Comparison of ENCODE assay signal across 20 mouse cellular contexts in genomic region chr9:114760353-114760752, GRCm38 (mm10). TPM values are rescaled to one million over a fixed set of nuclear protein-coding genes. Genes with fewer than 3 reads are reported as not detected.
A peak's percentile ranks its signal among the peaks of the same experiment; 100 is the strongest.
DNase-seq lines count a peak whose midpoint lies in the region; ATAC-seq and TF ChIP-seq lines count a peak whose summit lies in the region.
"Had no signal": no experiment of that assay in that cellular context is flagged by ENCODE, and none has a peak within 500 bp of the region (broad histone marks: within the 10 kb centered on the region; RNA-seq: fewer than 3 reads in every experiment).

No protein-coding gene starts in this region.

- H3K9ac ChIP-seq in heart, embryonic 13.5 days, result no peak overlapping the region
- H3K9ac ChIP-seq in heart, embryonic 12.5 days, result no peak overlapping the region
- H3K9ac ChIP-seq: forebrain, embryonic 13.5 days; heart, embryonic 15.5 days; hindbrain, embryonic 14.5 days had no signal

- no peak for TF ChIP-seq CTCF in spleen, adult 2 months (IDR thresholded peaks at IDR 0.05; ENCODE audit: extremely low read depth, insufficient read depth, insufficient read length, insufficient replicate concordance)

- H3K4me3 ChIP-seq in heart, embryonic 13.5 days, result no peak overlapping the region
- H3K4me3 ChIP-seq in heart, embryonic 12.5 days, result no peak overlapping the region
- H3K4me3 ChIP-seq in spleen, adult 2 months (ENCODE audit: extremely low read depth, insufficient read depth, insufficient read length), result no peak overlapping the region
- H3K4me3 ChIP-seq: embryonic facial prominence, embryonic 10.5 days; forebrain, embryonic 13.5 days; gastrocnemius, adult 2 months; heart, embryonic 15.5 days had no signal

- WGBS in heart, embryonic 13.5 days, result 84% methylated on average over 5 of the region's 5 CpGs
- WGBS in heart, embryonic 12.5 days, result 67% methylated on average over 5 of the region's 5 CpGs
- WGBS in spleen, adult 2 months, result 42% methylated on average over 5 of the region's 5 CpGs

- H3K4me1 ChIP-seq in heart, embryonic 13.5 days, result no peaks in the 10 kb centered on the region
- no peaks in the 10 kb centered on the region for H3K4me1 ChIP-seq in heart, embryonic 12.5 days (replicated peaks)
- peaks cover 13% of the 10 kb centered on the region; the same call in 1 of the 2 replicates for H3K4me1 ChIP-seq in spleen, adult 2 months (ENCODE audit: control insufficient read depth, insufficient read depth, insufficient read length)
- H3K4me1 ChIP-seq: heart, embryonic 15.5 days had no signal

- H3K36me3 ChIP-seq in heart, embryonic 13.5 days, result peaks cover 80% of the 10 kb centered on the region
- H3K36me3 ChIP-seq in heart, embryonic 12.5 days, result peaks cover 72% of the 10 kb centered on the region
- peaks cover 31% of the 10 kb centered on the region for H3K36me3 ChIP-seq in spleen, adult 2 months (ENCODE audit: control insufficient read depth, insufficient read depth, low read length)

- H3K4me2 ChIP-seq in heart, embryonic 13.5 days, result no peak overlapping the region
- no peak overlapping the region for H3K4me2 ChIP-seq in heart, embryonic 12.5 days
- H3K4me2 ChIP-seq: forebrain, embryonic 13.5 days; heart, embryonic 15.5 days; hindbrain, embryonic 14.5 days had no signal

- TF ChIP-seq POLR2A in spleen, adult 2 months (IDR thresholded peaks at IDR 0.05; ENCODE audit: low read depth, low read length), result no peak

- no peaks in the 10 kb centered on the region for H3K27me3 ChIP-seq in heart, embryonic 13.5 days (replicated peaks)
- H3K27me3 ChIP-seq in heart, embryonic 12.5 days (replicated peaks), result no peaks in the 10 kb centered on the region
- H3K27me3 ChIP-seq in spleen, adult 2 months (ENCODE audit: control insufficient read depth, insufficient read depth, low read length), result no peaks in the 10 kb centered on the region
- H3K27me3 ChIP-seq: forebrain, embryonic 13.5 days; heart, embryonic 15.5 days had no signal

- no peak overlapping the region for H3K27ac ChIP-seq in heart, embryonic 13.5 days (replicated peaks)
- no peak overlapping the region for H3K27ac ChIP-seq in heart, embryonic 12.5 days (ENCODE audit: poor library complexity, severe bottlenecking)
- peak overlapping the region; percentile 56; the same call in 1 of the 2 replicates for H3K27ac ChIP-seq in spleen, adult 2 months (ENCODE audit: insufficient read depth, low read length)
- H3K27ac ChIP-seq: embryonic facial prominence, embryonic 10.5 days; forebrain, embryonic 13.5 days; gastrocnemius, adult 2 months; heart, embryonic 15.5 days; hindbrain, embryonic 14.5 days had no signal

- peak in 1 of 2 experiments; percentile 35 for DNase-seq in spleen, adult 2 months (ENCODE audit: low read depth in 1 of 2, low spot score in 2 of 2)
- no peak for DNase-seq in spleen, postnatal 4 days (ENCODE audit: low spot score in 2 of 2)
- peak; percentile 72 for DNase-seq in induced T-regulatory cell, adult 2 months (ENCODE audit: low read depth)
- no peak for DNase-seq in cerebellum, postnatal 4 days (ENCODE audit: low spot score in 2 of 2)
- DNase-seq: adrenal gland, adult 2 months; adrenal gland, postnatal 25 days; cerebellum, adult 18-20 months; cerebellum, adult 9-11 months; cerebellum, postnatal 36 days; gastrocnemius, adult 2 months; gastrocnemius, postnatal 25 days; heart, adult 11 months; heart, postnatal 14 days had no signal

- no peaks in the 10 kb centered on the region for H3K9me3 ChIP-seq in heart, embryonic 13.5 days
- no peaks in the 10 kb centered on the region for H3K9me3 ChIP-seq in heart, embryonic 12.5 days (replicated peaks)
- H3K9me3 ChIP-seq: embryonic facial prominence, embryonic 10.5 days; forebrain, embryonic 13.5 days; heart, embryonic 15.5 days had no signal

- ATAC-seq in heart, embryonic 13.5 days (ENCODE audit: extremely low read depth, insufficient number of reproducible peaks, low FRiP score, low TSS enrichment), result 0 out of 2 replicates have a peak, but pooled peaks have one; percentile 7
- no peak for ATAC-seq in heart, embryonic 12.5 days (ENCODE audit: insufficient number of reproducible peaks, low FRiP score)
- ATAC-seq in monocyte, adult 5-6 weeks (replicated peaks; ENCODE audit: insufficient number of reproducible peaks, low FRiP score, low TSS enrichment, poor library complexity, severe bottlenecking), result no peak
- ATAC-seq: forebrain, embryonic 13.5 days had no signal

RNA-seq across cellular contexts. Expression of gene Cmtm7, which starts 21.3 kb away (rescaled TPM):
- 107 and 118 TPM in 2 replicates for polyA plus RNA-seq in heart, embryonic 13.5 days (2015; fragmentation: Nextera tagmentation; extraction: Ambion mirVana)
- polyA plus RNA-seq in heart, embryonic 12.5 days (2016; fragmentation: Nextera tagmentation; extraction: Ambion mirVana), result 104 TPM in 2 replicates
- 237 and 317 TPM in 2 replicates for polyA plus RNA-seq in spleen, adult 2 months (2012; rRNA removed)
- total RNA-seq in monocyte, adult 5-6 weeks (2017), result 95.2 to 128 TPM (median 119 TPM) in 3 replicates

RNA-seq across cellular contexts. Expression of gene Cmtm6, which starts 29.4 kb away (rescaled TPM):
- 34.6 and 37.5 TPM in 2 replicates for polyA plus RNA-seq in heart, embryonic 13.5 days (2015; fragmentation: Nextera tagmentation; extraction: Ambion mirVana)
- 42.2 and 43.9 TPM in 2 replicates for polyA plus RNA-seq in heart, embryonic 12.5 days (2016; fragmentation: Nextera tagmentation; extraction: Ambion mirVana)
- 36.7 and 38.5 TPM in 2 replicates for polyA plus RNA-seq in spleen, adult 2 months (2012; rRNA removed)
- total RNA-seq in monocyte, adult 5-6 weeks (2017), result 131 to 163 TPM (median 138 TPM) in 3 replicates
